7 mouse cellular contexts compared by ENCODE assay signal in the genomic region with DNA sequence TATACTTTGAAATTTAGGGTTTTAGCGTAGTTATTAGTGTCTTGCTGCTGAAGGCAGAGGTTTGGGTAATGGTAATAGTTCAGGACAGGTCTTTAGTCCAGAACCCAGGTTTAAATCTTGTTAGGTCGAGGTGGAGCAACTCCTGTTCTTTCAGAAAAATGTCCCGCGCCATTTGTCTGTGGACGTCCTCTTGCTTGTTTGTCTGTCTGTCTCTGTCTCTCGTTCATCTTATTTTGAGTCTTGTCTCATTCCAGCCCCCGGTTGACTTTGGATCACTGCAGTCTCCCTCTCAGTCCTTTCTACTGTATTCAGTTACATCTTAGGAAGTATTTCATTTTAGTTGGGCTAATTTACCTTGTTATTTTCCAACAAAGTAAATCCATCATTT. TPM values are rescaled to one million over a fixed set of nuclear protein-coding genes. Genes with fewer than 3 reads are reported as not detected.
DNase-seq lines count a peak whose midpoint lies in the region; ATAC-seq and TF ChIP-seq lines count a peak whose summit lies in the region.

No protein-coding gene starts in this region.

- no peak for TF ChIP-seq POLR2A in testis, adult 2 months (IDR thresholded peaks at IDR 0.05; ENCODE audit: control insufficient read depth, low read depth, low read length)

- no peak for TF ChIP-seq CTCF in testis, adult 2 months (IDR thresholded peaks at IDR 0.05; ENCODE audit: control insufficient read depth, insufficient read depth, insufficient replicate concordance, low read depth, low read length)

- H3K4me2 ChIP-seq in limb, embryonic 13.5 days (replicated peaks) = peak overlapping the region; percentile 75
- peak overlapping the region; percentile 79 for H3K4me2 ChIP-seq in stomach, embryonic 14.5 days (replicated peaks; ENCODE audit: low read depth, low read length)

- peak overlapping the region; percentile 86 for H3K9ac ChIP-seq in limb, embryonic 13.5 days
- peak overlapping the region; percentile 81 for H3K9ac ChIP-seq in stomach, embryonic 14.5 days (replicated peaks; ENCODE audit: low read depth, low read length)

- H3K36me3 ChIP-seq in testis, adult 2 months (ENCODE audit: control insufficient read depth, insufficient read depth, low read length) = no peaks in the 10 kb centered on the region; the same call in 1 of the 2 replicates
- H3K36me3 ChIP-seq in forebrain, embryonic 10.5 days (replicated peaks) = peaks cover 34% of the 10 kb centered on the region
- H3K36me3 ChIP-seq in limb, embryonic 13.5 days = peaks cover 30% of the 10 kb centered on the region
- H3K36me3 ChIP-seq in stomach, embryonic 14.5 days (ENCODE audit: control insufficient read depth, insufficient read depth, low read length) = peaks cover 18% of the 10 kb centered on the region; the same call in 1 of the 2 replicates

- peaks cover 3% of the 10 kb centered on the region for H3K4me1 ChIP-seq in testis, adult 2 months (ENCODE audit: control insufficient read depth, insufficient read depth, low read length)
- H3K4me1 ChIP-seq in forebrain, embryonic 10.5 days = peaks cover 13% of the 10 kb centered on the region
- peaks cover 17% of the 10 kb centered on the region for H3K4me1 ChIP-seq in limb, embryonic 13.5 days
- H3K4me1 ChIP-seq in stomach, embryonic 14.5 days (ENCODE audit: control insufficient read depth, insufficient read depth, low read length) = peaks cover 4% of the 10 kb centered on the region; the same call in 1 of the 2 replicates

- H3K27ac ChIP-seq in testis, adult 2 months (ENCODE audit: control insufficient read depth, insufficient read depth, low read depth, low read length) = peak overlapping the region; percentile 64; the same call in 1 of the 2 replicates
- H3K27ac ChIP-seq in forebrain, embryonic 10.5 days = peak overlapping the region; percentile 92; the same call in 1 of the 2 replicates
- peak overlapping the region; percentile 78 for H3K27ac ChIP-seq in limb, embryonic 13.5 days
- peak overlapping the region; percentile 66; the same call in 1 of the 2 replicates for H3K27ac ChIP-seq in stomach, embryonic 14.5 days (ENCODE audit: low read length)

- H3K27me3 ChIP-seq in testis, adult 2 months (ENCODE audit: control insufficient read depth, insufficient read depth, low read length) = no peaks in the 10 kb centered on the region
- H3K27me3 ChIP-seq in forebrain, embryonic 10.5 days (ENCODE audit: poor library complexity, severe bottlenecking) = no peaks in the 10 kb centered on the region
- no peaks in the 10 kb centered on the region for H3K27me3 ChIP-seq in limb, embryonic 13.5 days
- H3K27me3 ChIP-seq in stomach, embryonic 14.5 days (ENCODE audit: control insufficient read depth, insufficient read depth, low read length) = no peaks in the 10 kb centered on the region

- peak overlapping the region; percentile 96 for H3K4me3 ChIP-seq in testis, adult 2 months (ENCODE audit: control insufficient read depth, low read depth, low read length)
- H3K4me3 ChIP-seq in forebrain, embryonic 10.5 days = peak overlapping the region; percentile 70
- H3K4me3 ChIP-seq in limb, embryonic 13.5 days = peak overlapping the region; percentile 86
- peak overlapping the region; percentile 84 for H3K4me3 ChIP-seq in stomach, embryonic 14.5 days (ENCODE audit: low read depth, low read length)

- WGBS in forebrain, embryonic 10.5 days = 7% methylated on average over 7 of the region's 7 CpGs
- 3% methylated on average over 7 of the region's 7 CpGs for WGBS in limb, embryonic 13.5 days
- WGBS in stomach, embryonic 14.5 days = 1% methylated on average over 7 of the region's 7 CpGs

- no peak for DNase-seq in testis, postnatal 10 days (ENCODE audit: low spot score)
- no peak for DNase-seq in forebrain, embryonic 10.5 days (ENCODE audit: extremely low spot score, low spot score)
- DNase-seq in cerebellum, adult 8-10 months = no peak
- no peak for DNase-seq in frontal cortex, postnatal 10 days (ENCODE audit: low spot score in 2 of 2)

- ATAC-seq in limb, embryonic 13.5 days (ENCODE audit: low FRiP score, low read depth) = no peak
- no peak for ATAC-seq in stomach, embryonic 14.5 days (ENCODE audit: insufficient number of reproducible peaks, insufficient read depth, low FRiP score, low read depth)

- H3K9me3 ChIP-seq in forebrain, embryonic 10.5 days = no peaks in the 10 kb centered on the region
- H3K9me3 ChIP-seq in limb, embryonic 13.5 days = no peaks in the 10 kb centered on the region
- no peaks in the 10 kb centered on the region for H3K9me3 ChIP-seq in stomach, embryonic 14.5 days (ENCODE audit: control insufficient read depth, low read depth, low read length)

RNA-seq across cellular contexts. Expression of a gene that starts 0.8 kb away (rescaled TPM):
- polyA plus RNA-seq in testis, adult 2 months (2012; rRNA removed) = 13.6 TPM in 2 replicates
- polyA plus RNA-seq in forebrain, embryonic 10.5 days (2016; fragmentation: Nextera tagmentation; extraction: Ambion mirVana) = 29.7 and 33.3 TPM in 2 replicates
- polyA plus RNA-seq in limb, embryonic 13.5 days (2015; fragmentation: Nextera tagmentation; extraction: Ambion mirVana) = 53.5 and 56.1 TPM in 2 replicates
- polyA plus RNA-seq in stomach, embryonic 14.5 days (2014; fragmentation: Nextera tagmentation; extraction: Ambion mirVana) = 30.2 and 33.0 TPM in 2 replicates

RNA-seq across cellular contexts. Expression of a gene that starts 32.3 kb away (rescaled TPM):
- polyA plus RNA-seq in testis, adult 2 months (2012; rRNA removed) = 198 and 300 TPM in 2 replicates
- not detected in 2 replicates for polyA plus RNA-seq in forebrain, embryonic 10.5 days (2016; fragmentation: Nextera tagmentation; extraction: Ambion mirVana)
- 0.28 TPM in 1 of 2 replicates, not detected in the other for polyA plus RNA-seq in limb, embryonic 13.5 days (2015; fragmentation: Nextera tagmentation; extraction: Ambion mirVana)
- polyA plus RNA-seq in stomach, embryonic 14.5 days (2014; fragmentation: Nextera tagmentation; extraction: Ambion mirVana) = 0.74 TPM in 1 of 2 replicates, not detected in the other

Comparison
In these comparisons a context has a peak if more than half of its experiments do, and no peak if none do; other contexts are left out.
1. RNA of a gene that starts 32.3 kb away (polyA plus RNA-seq): 198 to 300 TPM in testis, adult 2 months; 0.28 TPM in limb, embryonic 13.5 days, not detected in forebrain, embryonic 10.5 days and 0.74 TPM in stomach, embryonic 14.5 days; every median in the first group is over 100 times any median in the second.
2. Peak in every context shown above with its lines, with median percentiles within 50 percentile points of each other: H3K27ac ChIP-seq and H3K4me3 ChIP-seq.